Mouse (Mus musculus): Measurements from ENCODE around the gene Zswim8.

GRCm38 (mm10) chr14:20660827-20661660 lies 46.3 kb upstream of the Zswim8 start:
- peak; percentile 17; the same call in 1 of the 2 replicates for TF ChIP-seq POLR2A (IDR thresholded peaks at IDR 0.05; ENCODE audit: insufficient read depth, low read depth, low read length)
- TF ChIP-seq CTCF (IDR thresholded peaks at IDR 0.05; ENCODE audit: insufficient read depth, low read depth, low read length): peak; percentile 58
